Mouse (Mus musculus): ENCODE measurements around the gene Zdhhc25.

DNA sequence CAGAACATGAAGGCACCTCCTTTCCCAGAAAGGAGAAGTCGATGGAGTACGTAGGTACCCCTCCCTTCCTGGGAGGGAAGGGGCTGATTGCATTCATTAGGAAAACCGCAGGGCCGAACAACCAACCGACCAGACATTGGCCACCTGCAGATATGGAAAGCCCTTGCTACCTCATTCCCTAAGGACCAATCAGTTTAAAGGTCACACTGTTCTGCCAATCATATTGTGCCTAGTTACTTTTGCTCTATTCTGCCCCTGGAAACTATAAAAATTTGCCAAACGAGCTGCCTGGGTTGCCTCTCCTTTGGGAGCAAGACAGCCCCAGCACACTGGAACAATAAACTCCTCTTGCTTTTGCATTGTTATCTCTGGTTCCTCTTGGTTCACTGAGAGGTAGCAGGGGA is 24.8 kb downstream of the Zdhhc25 start:
- TF ChIP-seq CTCF (IDR thresholded peaks at IDR 0.05; ENCODE audit: low read depth, low read length) (no peak), EP300 (IDR thresholded peaks at IDR 0.05; ENCODE audit: insufficient read depth, low read depth, low read length) (no peak)

Data from ES-Bruce4 (cell line).